ENCODE assay signal across 12 mouse cellular contexts in genomic region chr15:92580742-92581383, GRCm38 (mm10).
A peak's percentile ranks its signal among the peaks of the same experiment; 100 is the strongest.
DNase-seq lines count a peak whose midpoint lies in the region; ATAC-seq lines count a peak whose summit lies in the region.
"Had no signal": no experiment of that assay in that cellular context is flagged by ENCODE, and none has a peak within 500 bp of the region (broad histone marks: within the 10 kb centered on the region; RNA-seq: fewer than 3 reads in every experiment).

No protein-coding gene starts in this region.

- peak; percentile 71 for ATAC-seq in embryonic facial prominence, embryonic 14.5 days (ENCODE audit: low read depth)
- 0 out of 2 replicates have a peak, but pooled peaks have one; percentile 35 for ATAC-seq in neural tube, embryonic 11.5 days (ENCODE audit: insufficient read depth, low FRiP score, low TSS enrichment)
- ATAC-seq in midbrain, embryonic 14.5 days (ENCODE audit: low FRiP score, low TSS enrichment), result peak; percentile 64; the same call in 1 of the 2 replicates

- no peak overlapping the region for H3K4me3 ChIP-seq in embryonic facial prominence, embryonic 14.5 days (ENCODE audit: low read depth, low read length)
- no peak overlapping the region for H3K4me3 ChIP-seq in embryonic facial prominence, embryonic 10.5 days
- no peak overlapping the region for H3K4me3 ChIP-seq in neural tube, embryonic 11.5 days (ENCODE audit: low read depth, low read length)
- H3K4me3 ChIP-seq in midbrain, embryonic 14.5 days (replicated peaks; ENCODE audit: low read depth, low read length), result no peak overlapping the region

- no peak overlapping the region for H3K9ac ChIP-seq in embryonic facial prominence, embryonic 14.5 days (ENCODE audit: low read depth, low read length)
- H3K9ac ChIP-seq in neural tube, embryonic 11.5 days (ENCODE audit: low read length), result no peak overlapping the region
- H3K9ac ChIP-seq in midbrain, embryonic 14.5 days (replicated peaks; ENCODE audit: low read length), result no peak overlapping the region

- peak; percentile 69 for DNase-seq in embryonic facial prominence, embryonic 14.5 days (ENCODE audit: low spot score)
- DNase-seq in embryonic facial prominence, embryonic 10.5 days (ENCODE audit: low spot score), result no peak
- no peak for DNase-seq in neural tube, embryonic 11.5 days (ENCODE audit: low spot score)
- DNase-seq in neural tube, embryonic 10.5 days (ENCODE audit: extremely low spot score, low spot score), result no peak
- DNase-seq in midbrain, embryonic 14.5 days, result peak; percentile 51
- no peak for DNase-seq in urinary bladder, postnatal 4 days (ENCODE audit: low spot score in 2 of 2)
- DNase-seq in adipocyte (ENCODE audit: low spot score), result no peak
- DNase-seq in kidney, postnatal 10 days, result no peak
- DNase-seq: cerebellum, adult 2 months; kidney, postnatal 25 days; layer of hippocampus, postnatal 36 days had no signal

- no peaks in the 10 kb centered on the region for H3K36me3 ChIP-seq in embryonic facial prominence, embryonic 14.5 days (ENCODE audit: control insufficient read depth, insufficient read depth, low read length)
- H3K36me3 ChIP-seq in embryonic facial prominence, embryonic 10.5 days (replicated peaks), result no peaks in the 10 kb centered on the region
- no peaks in the 10 kb centered on the region for H3K36me3 ChIP-seq in neural tube, embryonic 11.5 days (ENCODE audit: control insufficient read depth, insufficient read depth, low read length)
- H3K36me3 ChIP-seq in midbrain, embryonic 14.5 days (ENCODE audit: control insufficient read depth, insufficient read depth, low read length), result no peaks in the 10 kb centered on the region

- no peak overlapping the region for H3K27ac ChIP-seq in embryonic facial prominence, embryonic 14.5 days (replicated peaks; ENCODE audit: low read depth, low read length)
- H3K27ac ChIP-seq in embryonic facial prominence, embryonic 10.5 days (replicated peaks), result no peak overlapping the region
- H3K27ac ChIP-seq in neural tube, embryonic 11.5 days (ENCODE audit: low read depth, low read length), result no peak overlapping the region
- no peak overlapping the region; the same call in 1 of the 2 replicates for H3K27ac ChIP-seq in midbrain, embryonic 14.5 days (replicated peaks; ENCODE audit: low read depth, low read length)

- H3K9me3 ChIP-seq in embryonic facial prominence, embryonic 14.5 days (ENCODE audit: control insufficient read depth, low read length), result no peaks in the 10 kb centered on the region
- H3K9me3 ChIP-seq in embryonic facial prominence, embryonic 10.5 days, result no peaks in the 10 kb centered on the region
- H3K9me3 ChIP-seq in neural tube, embryonic 11.5 days (ENCODE audit: control insufficient read depth, low read length), result no peaks in the 10 kb centered on the region
- H3K9me3 ChIP-seq in midbrain, embryonic 14.5 days (ENCODE audit: control insufficient read depth, low read length), result no peaks in the 10 kb centered on the region

- no peaks in the 10 kb centered on the region for H3K27me3 ChIP-seq in embryonic facial prominence, embryonic 14.5 days (replicated peaks; ENCODE audit: control insufficient read depth, insufficient read depth, low read length)
- no peaks in the 10 kb centered on the region for H3K27me3 ChIP-seq in embryonic facial prominence, embryonic 10.5 days (replicated peaks; ENCODE audit: low read depth, poor library complexity, severe bottlenecking)
- H3K27me3 ChIP-seq in neural tube, embryonic 11.5 days (ENCODE audit: control insufficient read depth, insufficient read depth, low read length), result 0 out of 2 replicates have a peak, but pooled peaks cover 2% of the 10 kb centered on the region
- 0 out of 2 replicates have a peak, but pooled peaks cover 6% of the 10 kb centered on the region for H3K27me3 ChIP-seq in midbrain, embryonic 14.5 days (ENCODE audit: control insufficient read depth, insufficient read depth, low read length)

- 74% methylated on average over 9 of the region's 9 CpGs for WGBS in embryonic facial prominence, embryonic 14.5 days
- WGBS in embryonic facial prominence, embryonic 10.5 days, result 81% methylated on average over 9 of the region's 9 CpGs
- WGBS in neural tube, embryonic 11.5 days, result 35% methylated on average over 9 of the region's 9 CpGs
- 33% methylated on average over 9 of the region's 9 CpGs for WGBS in midbrain, embryonic 14.5 days

- no peaks in the 10 kb centered on the region for H3K4me1 ChIP-seq in embryonic facial prominence, embryonic 14.5 days (ENCODE audit: control insufficient read depth, insufficient read depth, low read length)
- H3K4me1 ChIP-seq in embryonic facial prominence, embryonic 10.5 days, result no peaks in the 10 kb centered on the region
- H3K4me1 ChIP-seq in neural tube, embryonic 11.5 days (ENCODE audit: control insufficient read depth, insufficient read depth, low read length), result 0 out of 2 replicates have a peak, but pooled peaks cover 4% of the 10 kb centered on the region
- H3K4me1 ChIP-seq in midbrain, embryonic 14.5 days (ENCODE audit: control insufficient read depth, insufficient read depth, low read length), result peaks cover 26% of the 10 kb centered on the region

- no peak overlapping the region for H3K4me2 ChIP-seq in embryonic facial prominence, embryonic 14.5 days (ENCODE audit: low read depth, low read length)
- H3K4me2 ChIP-seq in neural tube, embryonic 11.5 days (ENCODE audit: low read depth), result no peak overlapping the region
- H3K4me2 ChIP-seq in midbrain, embryonic 14.5 days (ENCODE audit: low read length), result 0 out of 2 replicates have a peak overlapping the region, but pooled peaks have one; percentile 5
- H3K4me2 ChIP-seq: heart, embryonic 11.5 days had no signal

Comparison
In these comparisons a context has a peak if more than half of its experiments do, and no peak if none do; other contexts are left out.
1. DNase-seq: peak in embryonic facial prominence, embryonic 14.5 days (single experiment) and midbrain, embryonic 14.5 days (single experiment); none in embryonic facial prominence, embryonic 10.5 days (single experiment), neural tube, embryonic 11.5 days (single experiment), neural tube, embryonic 10.5 days (single experiment), urinary bladder, postnatal 4 days (0 of 2), adipocyte (single experiment) and kidney, postnatal 10 days (single experiment).
2. Peak in every context shown above with its lines, with median percentiles within 50 percentile points of each other: ATAC-seq.